In genomic region chr17:71225091-71225490, GRCm38 (mm10) we compare ENCODE assay signal across 8 mouse cellular contexts. TPM values are rescaled to one million over a fixed set of nuclear protein-coding genes. Genes with fewer than 3 reads are reported as not detected.
DNase-seq lines count a peak whose midpoint lies in the region; ATAC-seq and TF ChIP-seq lines count a peak whose summit lies in the region.

No protein-coding gene starts in this region.

- no peaks in the 10 kb centered on the region for H3K4me1 ChIP-seq in hindbrain, postnatal 0 days (ENCODE audit: insufficient read depth, low read length)
- no peaks in the 10 kb centered on the region for H3K4me1 ChIP-seq in hindbrain, embryonic 16.5 days (ENCODE audit: control insufficient read depth, insufficient read depth, low read depth, low read length)
- no peaks in the 10 kb centered on the region for H3K4me1 ChIP-seq in forebrain, embryonic 15.5 days

- no peak overlapping the region for H3K9ac ChIP-seq in hindbrain, postnatal 0 days (replicated peaks; ENCODE audit: low read length)
- no peak overlapping the region for H3K9ac ChIP-seq in hindbrain, embryonic 16.5 days (ENCODE audit: low read depth, low read length)
- H3K9ac ChIP-seq in forebrain, embryonic 15.5 days (replicated peaks), result no peak overlapping the region

- ATAC-seq in hindbrain, postnatal 0 days, result peak; percentile 63; the same call in 1 of the 2 replicates
- no peak for ATAC-seq in hindbrain, embryonic 16.5 days
- 0 out of 2 replicates have a peak, but pooled peaks have one; percentile 43 for ATAC-seq in forebrain, embryonic 15.5 days (replicated peaks)
- ATAC-seq in megakaryocyte-erythroid progenitor cell, adult 5-6 weeks (replicated peaks; ENCODE audit: low FRiP score, low TSS enrichment, poor library complexity, severe bottlenecking), result peak; percentile 81

- no peak overlapping the region for H3K4me2 ChIP-seq in hindbrain, postnatal 0 days (ENCODE audit: low read depth, low read length)
- no peak overlapping the region for H3K4me2 ChIP-seq in hindbrain, embryonic 16.5 days (ENCODE audit: low read length)
- no peak overlapping the region for H3K4me2 ChIP-seq in forebrain, embryonic 15.5 days (replicated peaks)

- H3K9me3 ChIP-seq in hindbrain, postnatal 0 days (ENCODE audit: low read length), result no peaks in the 10 kb centered on the region
- no peaks in the 10 kb centered on the region for H3K9me3 ChIP-seq in hindbrain, embryonic 16.5 days (ENCODE audit: control insufficient read depth, low read length)
- no peaks in the 10 kb centered on the region for H3K9me3 ChIP-seq in forebrain, embryonic 15.5 days

- TF ChIP-seq CTCF in hindbrain, postnatal 0 days (IDR thresholded peaks at IDR 0.05; ENCODE audit: low read depth), result peak; percentile 68

- H3K27me3 ChIP-seq in hindbrain, postnatal 0 days (ENCODE audit: insufficient read depth, low read length), result no peaks in the 10 kb centered on the region
- no peaks in the 10 kb centered on the region for H3K27me3 ChIP-seq in hindbrain, embryonic 16.5 days (replicated peaks; ENCODE audit: control insufficient read depth, insufficient read depth, low read length)
- no peaks in the 10 kb centered on the region for H3K27me3 ChIP-seq in forebrain, embryonic 15.5 days

- no peak overlapping the region for H3K4me3 ChIP-seq in hindbrain, postnatal 0 days (ENCODE audit: low read length)
- H3K4me3 ChIP-seq in hindbrain, embryonic 16.5 days (ENCODE audit: low read length), result no peak overlapping the region
- H3K4me3 ChIP-seq in forebrain, embryonic 15.5 days, result no peak overlapping the region

- DNase-seq in hindbrain, postnatal 0 days (ENCODE audit: low spot score), result peak; percentile 64
- peak; percentile 63 for DNase-seq in CD4-positive, CD25-positive, alpha-beta regulatory T cell, adult 2 months (ENCODE audit: low read depth, low spot score)
- DNase-seq in T-cell, adult 2 months (ENCODE audit: low spot score), result peak; percentile 17
- no peak for DNase-seq in yolk sac, embryonic 10.5 days (ENCODE audit: low spot score)
- DNase-seq in kidney, adult 11 months, result no peak

- H3K36me3 ChIP-seq in hindbrain, postnatal 0 days (ENCODE audit: insufficient read depth, low read length), result no peaks in the 10 kb centered on the region; the same call in 1 of the 2 replicates
- peaks cover 2% of the 10 kb centered on the region; the same call in 1 of the 2 replicates for H3K36me3 ChIP-seq in hindbrain, embryonic 16.5 days (ENCODE audit: control insufficient read depth, insufficient read depth, low read length)
- H3K36me3 ChIP-seq in forebrain, embryonic 15.5 days, result no peaks in the 10 kb centered on the region

- no peak overlapping the region for H3K27ac ChIP-seq in hindbrain, postnatal 0 days
- H3K27ac ChIP-seq in hindbrain, embryonic 16.5 days (ENCODE audit: low read depth, low read length), result no peak overlapping the region
- H3K27ac ChIP-seq in forebrain, embryonic 15.5 days (replicated peaks), result no peak overlapping the region

- 37% methylated on average over 5 of the region's 5 CpGs for WGBS in hindbrain, postnatal 0 days
- WGBS in hindbrain, embryonic 16.5 days, result 51% methylated on average over 5 of the region's 5 CpGs
- WGBS in forebrain, embryonic 15.5 days, result 34% methylated on average over 5 of the region's 5 CpGs

RNA-seq across cellular contexts. Expression of gene Lpin2, which starts 42.7 kb away (rescaled TPM):
- total RNA-seq in hindbrain, postnatal 0 days (2014; rRNA removed), result 48.9 and 49.8 TPM in 2 replicates
- polyA plus RNA-seq in hindbrain, postnatal 0 days (2015; fragmentation: Nextera tagmentation; extraction: Ambion mirVana), result 39.5 and 39.9 TPM in 2 replicates
- polyA plus RNA-seq in hindbrain, embryonic 16.5 days (2015; fragmentation: Nextera tagmentation; extraction: Ambion mirVana), result 42.5 and 47.6 TPM in 2 replicates
- polyA plus RNA-seq in forebrain, embryonic 15.5 days (2015; fragmentation: Nextera tagmentation; extraction: Ambion mirVana), result 35.9 and 38.4 TPM in 2 replicates
- 119 and 153 TPM in 2 replicates for total RNA-seq in megakaryocyte-erythroid progenitor cell, adult 5-6 weeks (2014; fragmentation: Nextera tagmentation)
- 129 and 139 TPM in 2 replicates for total RNA-seq in megakaryocyte-erythroid progenitor cell, adult 5-6 weeks (2017)

Comparison
In these comparisons a context has a peak if more than half of its experiments do, and no peak if none do; other contexts are left out.
1. DNase-seq: peak in hindbrain, postnatal 0 days (single experiment), CD4-positive, CD25-positive, alpha-beta regulatory T cell, adult 2 months (single experiment) and T-cell, adult 2 months (single experiment); none in yolk sac, embryonic 10.5 days (single experiment) and kidney, adult 11 months (single experiment).